Mouse (Mus musculus): ENCODE data around the gene Slc27a3.

GRCm38 (mm10) chr3:90335517-90335916 lies 54.2 kb downstream of the Slc27a3 start:
- peak; percentile 31; the same call in 1 of the 2 replicates for TF ChIP-seq CTCF (IDR thresholded peaks at IDR 0.05)
- TF ChIP-seq EP300 (IDR thresholded peaks at IDR 0.05) = no peak

All from lung, postnatal 0 days (tissue).